Mouse (Mus musculus): ENCODE data around the gene Tmem246. TPM values are rescaled to one million over a fixed set of nuclear protein-coding genes. Genes with fewer than 3 reads are reported as not detected.

Tmem246 gene
- total RNA-seq, 2 experiments from 2014 or later, result 44.3 to 48.3 TPM

GRCm38 (mm10) chr4:49572194-49572593 lies 25.5 kb downstream of the Tmem246 start:
- no peak for DNase-seq

GRCm38 (mm10) chr4:49567613-49568012 lies 30.1 kb downstream of the Tmem246 start:
- peak; percentile 72 for DNase-seq

- peak; percentile 53 for DNase-seq
Observed at GRCm38 (mm10) chr4:49559915-49560772, 37.5 kb downstream of the Tmem246 start.

- DNase-seq, result no peak
Observed at GRCm38 (mm10) chr4:49558181-49558580, 39.5 kb downstream of the Tmem246 start.

GRCm38 (mm10) chr4:49557375-49557774 lies 40.3 kb downstream of the Tmem246 start:
- DNase-seq, result no peak

GRCm38 (mm10) chr4:49553380-49553779 lies 44.3 kb downstream of the Tmem246 start:
- no peak for DNase-seq

- no peak for DNase-seq
Observed at GRCm38 (mm10) chr4:49549383-49549782, 48.3 kb downstream of the Tmem246 start, which contains the start of gene Aldob. Gene Aldob, minus strand, starts transcription at chr4:49549546.

GRCm38 (mm10) chr4:49547544-49548219 lies 50.0 kb downstream of the Tmem246 start:
- no peak for DNase-seq

GRCm38 (mm10) chr4:49546873-49547543 lies 50.7 kb downstream of the Tmem246 start:
- no peak for DNase-seq

GRCm38 (mm10) chr4:49546026-49546425 lies 51.6 kb downstream of the Tmem246 start:
- no peak for DNase-seq

- peak; percentile 13 for DNase-seq
Observed at GRCm38 (mm10) chr4:49540966-49541365, 56.7 kb downstream of the Tmem246 start.

- peak; percentile 45 for DNase-seq
Observed at GRCm38 (mm10) chr4:49539665-49540064, 58.0 kb downstream of the Tmem246 start.

GRCm38 (mm10) chr4:49536671-49537070 lies 61.0 kb downstream of the Tmem246 start:
- no peak for DNase-seq

GRCm38 (mm10) chr4:49535675-49536294 lies 61.9 kb downstream of the Tmem246 start:
- no peak for DNase-seq

- DNase-seq, result no peak
Observed at GRCm38 (mm10) chr4:49535036-49535435, 62.6 kb downstream of the Tmem246 start.

Other genes with a start within 250 kb of the Tmem246 start
- gene Acnat2, start 189.7 kb downstream of the Tmem246 start, total RNA-seq (2021), result not detected
- not detected for gene Acnat1, start 124.0 kb downstream of the Tmem246 start, total RNA-seq (2021)
- under 1 TPM in 1 of 2 experiments, not detected in 1; 0.20 TPM for gene Baat, start 91.3 kb downstream of the Tmem246 start, total RNA-seq (2021)
- 10 to 100 TPM; 36.3 to 37.0 TPM for gene Mrpl50, start 76.8 kb downstream of the Tmem246 start, total RNA-seq (2021)
- gene Zfp189, start 76.7 kb downstream of the Tmem246 start, total RNA-seq (2021), result 1 to 10 TPM; 5.6 to 6.6 TPM
- gene Aldob, start 48.3 kb downstream of the Tmem246 start, total RNA-seq (2021), result under 1 TPM; 0.17 to 0.20 TPM
- gene Rnf20, start 34.1 kb upstream of the Tmem246 start, total RNA-seq (2021), result 10 to 100 TPM; 37.2 to 40.5 TPM
- not detected for gene Ppp3r2, start 84.1 kb upstream of the Tmem246 start, total RNA-seq (2021)
- under 1 TPM; 0.19 to 0.25 TPM for gene Grin3a, start 247.9 kb upstream of the Tmem246 start, total RNA-seq (2021)